Mouse (Mus musculus) bone marrow macrophage, adult 2 months (primary cell): ENCODE measurements around the gene Col18a1. TPM values are rescaled to one million over a fixed set of nuclear protein-coding genes. Genes with fewer than 3 reads are reported as not detected.

Experiments used
- H3K27ac ChIP-seq: 2 replicates; pipeline ENCODE4 v1.5.1; 2012; ENCODE audit warnings: low read depth, low read length; ENCODE audit not compliant: insufficient read depth
- H3K4me1 ChIP-seq: 2 replicates; pipeline ENCODE4 v1.6.1; 2012; ENCODE audit warnings: low read length; ENCODE audit not compliant: control insufficient read depth, insufficient read depth
- H3K4me3 ChIP-seq: 2 replicates; pipeline ENCODE4 v1.5.1; 2012; ENCODE audit warnings: mild to moderate bottlenecking, low read length, moderate library complexity; ENCODE audit not compliant: insufficient read depth
- CTCF ChIP-seq: IDR thresholded peaks from 2 replicates; pipeline ENCODE4 v1.5.1; 2012; ENCODE audit warnings: low read depth, mild to moderate bottlenecking, low read length, moderate library complexity
- POLR2A ChIP-seq: IDR thresholded peaks from 2 replicates; pipeline ENCODE4 v1.6.1; 2012; ENCODE audit warnings: mild to moderate bottlenecking, low read depth, low read length, borderline replicate concordance
- polyA plus RNA-seq: library from polyadenylated mRNA; stranded (reverse); fragments of >200 nt; gene quantifications from 2 replicates; pipeline ENCODE4 v1.2.4, GENCODE M21; 2012; ENCODE audit not compliant: missing spikeins, insufficient read depth, insufficient read length

Gene Col18a1
- polyA plus RNA-seq, 1 experiment, result 50.9 TPM

GRCm38 (mm10) chr10:77033323-77034025, 132.9 kb downstream of the Col18a1 start:
- peak overlapping the region; percentile 25 for H3K27ac ChIP-seq
- H3K4me3 ChIP-seq, result peak overlapping the region; percentile 90
- peaks cover 11% of the 10 kb centered on the region for H3K4me1 ChIP-seq
- TF ChIP-seq CTCF (no peak), POLR2A (no peak)

DNA sequence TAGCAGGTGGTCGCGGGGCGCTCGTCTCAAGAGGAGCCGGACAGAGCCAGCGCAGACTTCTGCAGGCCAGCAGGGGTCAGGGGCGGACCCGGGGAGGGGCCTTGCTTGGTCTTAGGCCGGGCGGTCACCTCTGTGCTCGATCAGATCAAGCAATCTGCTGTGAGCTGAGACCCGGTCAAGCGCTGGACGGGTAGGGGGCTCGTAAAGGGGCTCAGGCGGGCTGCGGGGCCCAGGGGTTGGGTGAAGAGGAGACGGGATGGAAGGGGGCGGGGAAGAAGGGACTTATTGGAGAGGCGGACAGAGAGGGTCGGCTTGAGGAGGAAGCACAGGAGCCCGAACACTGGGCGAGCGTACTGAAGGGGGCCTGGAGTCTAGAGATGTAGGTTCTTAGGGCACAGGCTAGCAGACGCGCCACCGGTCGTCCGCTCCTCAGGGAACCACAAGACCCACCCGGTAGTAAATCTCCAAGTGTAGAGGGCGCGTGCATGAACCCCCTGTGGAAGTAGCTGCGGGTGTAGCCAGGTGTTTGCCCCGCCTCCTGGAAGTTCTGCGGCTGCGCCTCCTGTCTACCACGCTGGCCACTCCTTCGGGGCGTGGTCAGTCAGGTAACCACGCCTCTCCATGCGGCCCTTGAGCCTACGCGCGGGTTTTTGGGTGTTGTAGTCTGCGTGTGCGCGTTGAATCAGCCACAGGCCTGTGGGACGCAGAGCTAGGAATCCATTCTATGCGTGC, 133.6 kb downstream of the Col18a1 start:
- TF ChIP-seq POLR2A, result no peak; the same call in 1 of the 2 replicates
- no peak for TF ChIP-seq CTCF
- H3K4me1 ChIP-seq, result peaks cover 11% of the 10 kb centered on the region
- peak overlapping the region; percentile 25; the same call in 1 of the 2 replicates for H3K27ac ChIP-seq
- peak overlapping the region; percentile 90 for H3K4me3 ChIP-seq

GRCm38 (mm10) chr10:77031768-77032375, 134.5 kb downstream of the Col18a1 start, which contains the start of gene Slc19a1:
TSS of gene Slc19a1 (plus strand) at chr10:77032241.
- Histone ChIP-seq H3K27ac (no peak within 1 kb of the TSS), H3K4me1 (peaks cover 11% of the 10 kb centered on the region), H3K4me3 (peak within 1 kb of the TSS; percentile 90)
- no peak for TF ChIP-seq POLR2A
- TF ChIP-seq CTCF, result no peak

DNA sequence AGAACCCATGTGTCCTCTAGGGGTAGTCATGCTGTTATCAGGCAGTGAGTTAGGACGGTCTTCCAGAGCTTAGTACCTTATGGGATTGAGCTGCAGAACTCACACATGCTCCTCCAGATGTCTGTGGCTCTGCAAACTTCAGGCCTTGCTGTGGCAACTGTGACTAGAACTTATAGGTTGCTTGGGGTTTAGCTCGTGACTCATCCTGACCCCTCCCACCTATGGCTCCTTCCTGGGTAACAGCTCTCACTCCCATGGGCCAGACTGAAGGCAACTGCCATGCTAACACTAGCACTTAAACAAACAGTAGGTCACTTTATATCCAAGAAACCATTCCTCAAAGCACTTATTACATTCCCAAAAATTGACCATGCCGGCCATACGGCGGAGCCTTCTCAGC, 135.7 kb downstream of the Col18a1 start:
- Histone ChIP-seq H3K4me1 (peaks cover 4% of the 10 kb centered on the region; the same call in 1 of the 2 replicates), H3K4me3 (no peak overlapping the region), H3K27ac (no peak overlapping the region)
- no peak for TF ChIP-seq POLR2A
- no peak for TF ChIP-seq CTCF

DNA sequence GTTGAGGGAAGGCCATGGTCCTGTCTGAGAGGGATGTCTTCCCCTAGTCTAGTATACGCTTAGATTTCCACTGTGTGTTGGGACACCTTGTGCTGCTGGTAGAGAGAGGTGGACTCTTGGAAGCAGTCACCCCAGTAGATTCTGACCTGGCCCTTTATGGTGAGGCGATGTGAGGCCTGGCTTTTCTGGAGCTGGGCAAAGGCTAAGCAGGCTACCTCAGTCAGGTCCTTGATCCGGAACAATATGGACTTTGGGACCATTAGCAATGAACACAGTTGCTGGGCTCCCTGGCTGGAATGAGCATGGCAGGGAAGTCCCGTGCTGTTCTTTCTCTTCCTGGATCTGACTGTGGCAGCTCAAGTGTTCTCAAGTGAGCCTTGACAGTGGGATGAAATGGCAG, 136.6 kb downstream of the Col18a1 start:
- H3K4me1 ChIP-seq, result no peaks in the 10 kb centered on the region
- H3K4me3 ChIP-seq, result no peak overlapping the region
- H3K27ac ChIP-seq, result no peak overlapping the region
- no peak for TF ChIP-seq CTCF
- TF ChIP-seq POLR2A, result no peak

GRCm38 (mm10) chr10:77028782-77029296, 137.5 kb downstream of the Col18a1 start:
- no peak overlapping the region for H3K27ac ChIP-seq

GRCm38 (mm10) chr10:77026944-77027343, 139.4 kb downstream of the Col18a1 start:
- TF ChIP-seq POLR2A (no peak), CTCF (no peak)
- H3K4me3 ChIP-seq, result no peak overlapping the region
- H3K4me1 ChIP-seq, result no peaks in the 10 kb centered on the region
- H3K27ac ChIP-seq, result no peak overlapping the region

More at GRCm38 (mm10) chr10:77028782-77029296, 137.5 kb downstream of the Col18a1 start:
- Histone ChIP-seq H3K4me3 (no peak overlapping the region), H3K4me1 (no peaks in the 10 kb centered on the region)
- TF ChIP-seq POLR2A, result no peak
- no peak for TF ChIP-seq CTCF

- Histone ChIP-seq H3K4me3 (no peak overlapping the region), H3K4me1 (no peaks in the 10 kb centered on the region), H3K27ac (no peak overlapping the region)
- TF ChIP-seq POLR2A (no peak), CTCF (no peak)
Observed at GRCm38 (mm10) chr10:77024231-77024630, 142.1 kb downstream of the Col18a1 start.

DNA sequence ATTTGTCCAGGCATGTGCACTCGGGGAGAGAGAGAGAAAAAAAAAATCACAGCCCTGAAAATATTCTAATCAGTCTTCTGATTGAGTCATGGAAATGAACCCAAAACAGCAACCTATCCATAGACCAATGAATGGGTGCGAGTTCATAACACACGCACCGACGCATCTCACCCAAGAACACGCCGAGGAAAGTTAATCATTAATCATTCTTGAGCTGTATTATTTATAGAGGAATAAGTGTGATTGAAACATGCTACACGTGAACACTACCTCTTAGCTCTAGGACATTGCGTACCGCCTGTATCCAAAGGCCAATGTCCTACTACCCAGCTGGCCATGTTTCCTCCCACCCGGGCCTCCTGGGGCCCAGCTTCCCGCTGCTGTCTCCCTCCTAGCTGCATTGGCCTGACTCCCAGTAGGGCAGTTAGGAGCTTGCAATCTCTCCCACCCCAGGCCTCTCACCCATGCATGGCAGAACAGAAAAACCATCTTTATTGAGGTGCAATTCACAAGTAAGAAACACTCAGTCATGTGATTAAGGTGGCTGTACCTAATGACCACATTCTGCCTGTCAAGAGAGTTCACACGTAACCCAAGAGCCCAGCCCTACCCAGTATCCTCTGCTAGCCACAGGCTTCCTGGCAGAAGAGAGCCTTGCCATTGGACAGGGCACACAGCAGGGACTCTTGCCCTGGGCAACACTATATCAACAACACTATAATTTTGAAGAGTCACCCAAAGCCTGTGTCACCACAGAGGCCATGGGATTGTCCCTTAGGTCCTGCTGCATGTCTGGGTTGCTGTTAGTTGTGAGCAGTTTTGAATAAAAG, 143.8 kb downstream of the Col18a1 start:
- no peak overlapping the region for H3K27ac ChIP-seq
- no peak for TF ChIP-seq POLR2A
- TF ChIP-seq CTCF, result no peak
- H3K4me1 ChIP-seq, result no peaks in the 10 kb centered on the region
- H3K4me3 ChIP-seq, result no peak overlapping the region
